Mouse (Mus musculus) cerebellum, postnatal 14 days (tissue): ENCODE measurements around the gene Pitpnc1.

Experiments
- DNase-seq, 2 experiments: peaks; one replicate each; pipeline ENCODE4 v3.0.0; 2021; ENCODE audit warnings: mixed read lengths in 2 of 2

Pitpnc1 gene

DNA sequence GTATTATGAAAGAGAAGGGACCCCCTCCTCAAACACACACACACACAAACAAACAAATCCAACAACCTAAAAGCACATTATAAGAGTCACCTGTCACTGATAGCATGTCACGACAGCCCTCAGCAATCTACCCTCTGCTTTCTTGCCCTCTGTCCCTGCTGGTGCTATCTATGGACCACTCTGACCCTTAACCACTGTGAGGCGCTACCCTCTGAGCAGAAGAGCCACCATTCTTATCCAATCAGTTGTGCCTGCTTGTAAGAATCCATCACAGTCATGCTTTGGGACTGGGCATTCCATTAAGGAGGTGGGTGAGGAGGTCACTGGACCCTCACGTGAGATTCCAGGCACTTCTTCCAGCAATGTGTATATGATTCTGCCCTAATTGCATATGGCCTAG, 194.2 kb downstream of the Pitpnc1 start:
- peak in 1 of 2 experiments; percentile 54 for DNase-seq

DNA sequence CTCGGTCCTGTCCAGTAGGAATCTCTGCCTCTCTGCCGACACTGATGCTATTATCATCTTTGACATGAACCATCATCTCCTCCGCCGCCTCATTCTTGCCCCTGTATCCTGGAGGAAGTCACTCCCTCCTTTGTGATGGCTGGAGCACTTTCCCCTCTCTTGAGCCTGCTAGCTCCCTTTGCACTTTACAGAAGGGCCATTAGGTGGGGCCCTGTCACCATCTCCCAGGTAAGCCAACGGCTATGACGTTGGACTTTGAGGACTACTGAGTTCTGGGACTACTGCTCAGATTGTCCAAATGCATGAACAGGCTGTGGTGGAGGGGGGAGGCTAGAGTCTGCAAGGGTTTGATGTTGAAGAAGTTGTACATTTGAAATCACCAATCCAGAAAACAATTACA, 194.6 kb downstream of the Pitpnc1 start:
- peak; percentile 83 to 86 for DNase-seq

DNA sequence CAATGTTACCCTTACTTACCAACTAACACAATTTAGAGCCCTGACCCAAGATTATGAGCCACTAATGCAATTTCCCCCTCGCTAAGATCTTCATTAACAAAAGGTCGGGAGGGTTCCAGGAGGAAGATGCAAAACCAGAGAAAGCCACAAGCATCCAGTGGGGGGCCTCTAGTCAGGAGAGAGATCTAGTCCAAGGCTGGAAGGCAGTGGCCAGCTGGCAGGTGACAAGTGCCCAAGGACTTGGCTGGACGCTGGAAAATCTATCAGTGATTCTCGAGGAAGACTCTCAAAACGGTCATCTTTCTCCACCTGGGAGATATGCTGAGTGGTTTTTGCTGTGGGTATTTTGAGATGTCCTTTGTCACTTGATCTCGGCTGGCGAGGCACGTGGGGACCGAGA, 196.3 kb downstream of the Pitpnc1 start:
- DNase-seq = peak; percentile 71 to 76

DNA sequence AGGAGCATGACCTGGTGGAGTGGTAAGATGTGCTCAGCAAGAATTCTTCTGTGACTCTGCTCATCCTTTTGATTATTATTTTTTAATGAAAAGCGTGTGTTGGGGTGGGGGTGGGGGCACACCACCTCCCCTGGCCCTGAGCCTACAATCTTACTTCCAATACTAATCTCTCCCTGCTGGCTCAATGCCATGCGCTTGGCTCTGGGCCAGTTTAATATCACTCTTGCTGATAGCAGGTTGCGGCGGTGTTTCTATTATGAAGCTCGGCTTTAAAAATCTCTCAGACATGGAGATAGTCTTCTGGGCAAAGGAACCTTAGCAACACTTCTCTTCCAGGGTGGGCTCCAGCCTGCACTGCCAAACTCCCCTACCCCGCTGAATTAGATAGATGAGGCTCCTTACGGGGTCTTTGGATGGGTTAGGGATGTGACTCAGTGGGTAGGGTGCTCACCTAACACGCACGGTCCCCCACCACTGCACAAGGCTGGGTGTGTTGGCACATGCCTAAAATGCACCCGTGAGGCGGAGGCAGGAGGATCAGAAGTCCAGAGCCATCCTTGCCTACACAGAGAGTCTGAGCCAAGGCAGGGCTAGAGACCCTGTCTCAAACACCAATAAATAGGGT, 198.0 kb downstream of the Pitpnc1 start:
- peak; percentile 83 to 92 for DNase-seq

DNA sequence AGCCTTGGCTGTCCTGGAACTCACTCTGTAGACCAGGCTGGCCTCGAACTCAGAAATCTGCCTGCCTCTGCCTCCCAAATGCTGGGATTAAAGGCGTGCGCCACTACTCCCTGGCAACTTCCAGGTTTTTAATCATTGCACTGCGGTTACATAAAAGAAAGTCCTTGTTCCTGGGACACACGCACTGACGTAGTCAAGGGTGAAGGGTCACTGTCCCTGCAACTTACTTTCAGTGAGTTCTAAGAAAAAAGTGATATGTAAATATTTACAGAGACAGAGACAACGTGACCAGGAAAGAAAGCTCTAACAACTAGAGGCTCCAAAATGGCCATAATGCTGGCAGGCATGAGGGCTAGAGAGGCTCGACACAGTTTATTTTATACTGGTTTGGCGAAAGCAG, 199.9 kb downstream of the Pitpnc1 start:
- no peak for DNase-seq

DNA sequence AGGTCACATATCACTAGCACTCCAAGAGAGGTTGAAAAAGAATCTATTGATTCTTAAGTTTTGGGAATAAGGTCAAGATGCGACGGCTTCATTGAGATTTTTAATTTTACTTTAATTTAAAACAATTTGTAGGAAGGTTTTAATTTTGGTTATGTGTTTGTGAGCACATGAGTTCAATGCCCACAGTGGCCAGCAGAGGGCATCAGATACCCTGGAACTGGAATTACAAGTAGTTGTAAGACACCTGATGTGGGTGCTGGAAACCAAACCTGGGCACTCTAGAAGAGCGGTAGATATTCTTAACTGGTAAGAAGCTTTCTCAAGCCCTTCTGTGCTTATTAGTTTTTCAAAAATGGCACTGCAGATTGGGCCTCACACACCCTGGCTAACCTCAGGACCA, 203.0 kb downstream of the Pitpnc1 start:
- DNase-seq = peak in 1 of 2 experiments; percentile 40

DNA sequence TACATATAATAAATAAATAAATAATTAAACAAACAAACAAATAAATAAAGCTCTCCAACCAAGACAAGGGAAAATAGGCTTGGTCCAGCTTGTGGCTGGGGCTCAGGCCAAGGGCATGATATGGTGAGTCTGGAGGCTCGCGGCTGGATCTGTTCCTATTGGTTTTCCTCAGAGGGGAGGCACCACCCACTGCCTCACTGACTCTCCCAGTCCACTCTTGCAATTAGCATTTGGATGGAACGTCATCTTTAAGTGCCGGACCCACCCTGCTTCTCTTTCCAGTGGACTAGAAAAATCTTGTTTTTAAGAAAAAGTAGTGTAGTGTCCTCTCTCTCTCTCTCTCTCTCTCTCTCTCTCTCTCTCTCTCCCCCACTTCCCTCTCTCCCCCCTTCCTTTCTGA, 204.6 kb downstream of the Pitpnc1 start:
- DNase-seq = no peak

DNA sequence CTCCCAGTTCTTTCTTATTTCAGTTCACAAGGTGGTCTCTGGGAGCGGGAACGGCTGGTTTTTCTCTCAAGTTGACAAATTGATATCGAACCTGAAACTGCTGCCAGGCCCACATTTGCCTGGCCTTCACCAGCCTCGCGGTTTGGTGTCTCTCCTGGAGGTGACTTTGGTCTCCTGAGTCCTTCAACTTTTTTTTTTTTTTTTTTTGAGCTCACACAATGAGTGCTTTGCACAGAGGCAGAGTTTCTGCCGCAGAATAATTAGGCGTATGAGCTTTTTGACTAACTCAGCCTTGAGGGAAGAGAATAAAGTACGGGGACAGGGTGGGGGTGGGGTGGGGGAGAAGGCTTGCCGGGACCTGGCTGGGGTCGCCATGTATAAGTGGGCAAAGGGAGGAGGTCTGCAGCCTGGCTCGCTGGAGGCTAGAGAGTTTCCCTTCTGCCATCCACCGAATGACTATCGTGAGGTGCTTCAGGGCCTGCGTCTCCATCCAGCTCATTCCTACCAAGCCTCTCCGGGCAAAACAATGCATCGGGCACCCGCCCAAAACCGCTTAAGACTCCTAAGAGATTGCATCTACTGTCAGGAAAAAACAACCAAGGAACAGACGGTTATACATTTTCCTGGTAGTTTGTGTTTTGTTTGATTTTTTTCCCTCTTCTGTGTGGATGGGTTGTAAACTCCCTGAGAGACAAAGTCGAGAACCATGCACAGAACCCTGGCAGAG, 205.4 kb downstream of the Pitpnc1 start:
- DNase-seq = no peak

DNA sequence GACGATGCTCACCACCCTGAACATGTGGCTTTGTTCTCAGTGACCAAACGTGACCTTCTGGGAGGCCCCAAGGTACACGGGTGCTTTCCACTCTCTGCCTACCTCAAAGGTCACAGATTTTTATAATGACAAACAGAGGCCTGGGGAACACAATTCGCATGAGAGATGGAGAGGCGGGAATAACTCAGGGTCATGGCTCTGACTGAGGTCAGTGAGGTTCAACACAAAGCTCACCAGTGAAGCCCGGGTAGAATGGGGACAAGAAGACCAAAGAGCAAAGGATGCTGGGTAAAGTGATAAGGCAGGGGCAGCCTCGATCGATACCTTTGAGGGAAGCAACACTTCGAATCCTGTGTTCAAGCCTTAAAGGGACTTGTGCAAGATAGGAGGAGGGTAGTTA, 206.7 kb downstream of the Pitpnc1 start:
- no peak for DNase-seq

DNA sequence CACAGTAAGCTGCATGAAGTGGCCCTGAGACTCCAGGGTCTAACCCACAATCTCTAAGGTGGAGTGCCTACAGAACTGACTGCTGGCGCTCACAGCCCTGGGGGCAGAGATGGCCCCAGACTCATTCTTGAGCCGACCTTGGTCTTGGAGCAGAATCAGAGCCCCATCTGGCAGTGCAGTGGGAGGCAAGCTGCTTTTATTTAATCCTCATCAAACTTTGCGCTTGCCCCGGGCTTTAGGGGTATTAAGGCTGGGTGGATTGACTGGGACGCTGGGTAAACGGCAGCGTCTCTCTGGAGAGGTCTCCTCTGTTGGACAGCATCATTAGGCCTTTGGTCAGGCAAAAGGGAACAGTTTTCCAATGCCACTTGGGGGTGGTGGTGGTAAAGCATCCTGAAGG, 211.1 kb downstream of the Pitpnc1 start:
- no peak for DNase-seq

DNA sequence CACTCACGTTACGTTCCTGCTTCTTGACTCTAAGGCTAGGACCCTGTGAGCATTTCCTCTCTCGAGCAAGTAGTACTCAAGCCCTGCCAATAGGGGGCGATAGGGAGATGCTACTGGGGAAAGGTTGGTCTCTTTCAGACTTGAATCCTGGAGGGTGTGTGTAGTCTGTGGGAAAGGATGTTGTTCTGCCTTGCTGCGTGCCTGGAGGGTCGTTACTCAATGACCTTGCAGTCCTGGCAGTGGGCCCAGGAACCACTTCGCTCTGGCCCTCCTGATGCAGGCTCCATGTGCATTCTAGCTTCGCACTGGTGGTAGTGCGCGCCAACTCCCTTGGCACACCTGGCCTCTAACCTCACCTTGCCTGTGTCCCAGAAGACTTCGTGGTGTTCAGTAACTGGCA, 215.3 kb downstream of the Pitpnc1 start:
- peak; percentile 38 to 66 for DNase-seq

DNA sequence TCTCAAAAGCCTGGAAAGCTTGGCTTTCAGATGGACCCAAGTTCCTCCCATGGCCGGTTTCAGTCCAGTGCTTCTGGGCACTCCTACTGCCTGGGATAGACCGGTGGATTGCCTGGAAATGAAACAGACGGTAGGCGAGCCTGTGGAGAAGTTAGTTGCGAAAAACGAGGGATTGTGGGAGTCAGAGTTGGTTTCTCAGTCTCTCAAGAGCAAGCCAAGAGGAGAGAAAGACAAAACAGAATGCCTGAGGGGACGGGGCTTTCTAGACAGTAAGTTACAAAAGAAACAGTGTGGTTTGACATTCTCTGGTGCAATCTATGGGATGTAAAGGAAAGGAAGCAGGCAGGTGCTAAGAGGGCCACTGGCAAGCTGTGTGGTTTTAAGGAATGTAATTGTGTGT, 216.3 kb downstream of the Pitpnc1 start:
- no peak for DNase-seq

DNA sequence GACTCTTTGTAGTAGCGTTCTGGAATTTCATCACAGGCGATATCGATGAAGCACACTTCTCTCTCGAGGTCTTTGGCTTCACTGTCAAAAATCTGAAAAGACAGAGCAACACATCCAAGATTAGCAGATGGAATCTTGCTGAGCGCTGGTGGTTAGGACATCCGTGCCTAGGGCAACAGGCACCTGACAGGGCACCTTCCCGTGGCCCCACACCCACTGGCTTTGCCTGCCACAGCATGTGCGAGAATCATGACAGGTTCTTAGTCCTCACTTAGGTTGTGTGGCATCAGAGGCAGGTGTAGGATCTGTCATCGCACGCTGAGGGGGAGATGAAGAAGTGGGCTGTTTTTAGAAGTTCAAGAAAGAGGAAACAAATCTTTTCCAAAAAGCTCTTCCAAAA, 218.5 kb downstream of the Pitpnc1 start:
- peak; percentile 46 to 69 for DNase-seq

DNA sequence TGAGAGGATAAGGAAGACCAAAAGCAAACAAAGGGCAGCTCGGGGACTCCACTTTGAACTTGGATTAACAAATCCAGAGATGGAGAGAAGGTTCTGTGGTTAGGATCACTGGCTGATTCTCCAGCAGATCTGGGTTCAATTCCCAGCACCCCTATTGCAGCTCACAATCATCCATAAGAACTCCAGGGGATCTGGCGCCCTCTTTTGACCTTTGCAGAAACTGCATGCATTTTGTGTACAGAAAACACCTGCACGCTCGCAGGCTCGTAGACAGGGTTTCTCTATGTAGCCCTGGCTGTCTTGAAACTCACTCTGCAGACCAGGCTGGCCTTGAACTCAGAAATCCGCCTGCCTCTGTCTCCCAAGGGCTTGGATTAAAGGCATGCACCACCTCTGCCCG, 219.0 kb downstream of the Pitpnc1 start:
- no peak for DNase-seq

DNA sequence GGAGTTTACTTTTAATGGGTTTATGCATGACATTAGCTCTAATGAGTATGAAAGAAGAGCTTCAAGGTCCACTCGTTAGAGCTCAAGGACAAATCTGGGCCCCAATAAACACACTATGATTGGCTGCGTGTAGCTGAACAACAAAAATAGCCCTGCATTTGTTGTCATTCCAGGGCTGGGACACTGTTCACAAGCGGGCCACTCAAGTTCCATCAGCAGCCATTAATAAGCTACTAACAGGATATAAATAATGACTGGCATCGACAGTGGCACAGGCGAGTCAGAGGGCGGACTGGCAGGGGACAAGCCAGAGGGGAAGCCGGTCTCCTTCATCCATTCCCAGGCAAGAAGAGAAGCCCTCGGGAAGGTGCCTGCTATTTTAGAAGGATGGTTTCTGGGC, 219.6 kb downstream of the Pitpnc1 start:
- no peak for DNase-seq

DNA sequence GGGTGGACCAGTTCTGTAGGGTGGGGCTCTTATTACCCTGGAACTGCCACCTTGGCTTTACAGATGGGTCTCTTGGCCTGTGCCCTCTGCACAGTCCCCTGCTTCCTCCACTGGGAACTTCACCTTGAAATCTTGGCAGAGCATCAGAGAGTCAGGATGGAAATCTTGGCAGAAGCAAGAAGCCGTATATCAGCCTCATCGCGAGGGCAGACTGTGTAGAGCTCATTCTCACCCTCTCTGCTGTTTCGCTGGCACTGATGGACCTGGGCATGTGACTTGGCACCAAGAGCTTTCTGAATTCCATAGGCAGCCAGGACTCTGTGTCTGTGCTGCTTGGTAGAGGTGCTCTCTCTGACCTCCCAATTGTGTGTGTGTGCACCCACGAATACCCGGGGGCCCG, 221.7 kb downstream of the Pitpnc1 start:
- DNase-seq = peak; percentile 87 to 91

DNA sequence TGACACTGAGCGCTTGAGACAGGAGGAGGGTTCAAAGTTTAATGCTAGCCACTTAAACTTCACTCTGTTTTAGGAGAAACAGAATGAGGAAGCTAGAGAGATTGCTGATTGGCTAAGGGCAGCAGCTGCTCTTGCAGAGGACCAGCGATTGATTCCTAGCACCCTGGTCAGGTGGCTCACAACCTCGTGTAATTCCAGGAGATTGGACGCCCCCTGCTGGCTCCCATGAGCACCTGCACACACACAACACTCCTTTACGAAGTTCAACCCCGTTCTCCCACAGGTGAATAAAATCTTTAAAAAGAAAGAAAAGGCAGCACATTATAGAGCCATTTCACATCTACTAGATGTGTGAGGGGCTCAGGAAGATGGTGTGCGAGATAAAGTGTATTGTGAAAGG, 224.8 kb downstream of the Pitpnc1 start:
- no peak for DNase-seq

DNA sequence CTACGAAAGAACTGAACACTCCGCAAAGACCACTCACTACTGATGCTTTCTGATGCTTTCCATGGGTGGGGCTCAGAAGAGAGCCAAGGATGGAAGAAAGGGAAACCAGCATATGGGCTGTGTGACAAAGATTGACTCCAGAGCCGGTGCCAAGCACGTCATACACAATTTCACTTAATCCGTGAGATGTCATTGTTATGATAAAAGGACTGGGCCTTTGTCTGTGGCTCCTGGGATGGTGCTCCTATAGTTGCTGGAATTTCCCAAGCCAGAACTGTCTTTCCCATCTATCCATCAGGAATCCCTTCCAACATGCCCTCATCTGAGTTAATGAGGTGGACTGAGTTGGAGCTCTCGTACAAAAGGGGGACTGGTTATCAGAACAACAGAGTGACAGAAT, 227.4 kb downstream of the Pitpnc1 start:
- no peak for DNase-seq

DNA sequence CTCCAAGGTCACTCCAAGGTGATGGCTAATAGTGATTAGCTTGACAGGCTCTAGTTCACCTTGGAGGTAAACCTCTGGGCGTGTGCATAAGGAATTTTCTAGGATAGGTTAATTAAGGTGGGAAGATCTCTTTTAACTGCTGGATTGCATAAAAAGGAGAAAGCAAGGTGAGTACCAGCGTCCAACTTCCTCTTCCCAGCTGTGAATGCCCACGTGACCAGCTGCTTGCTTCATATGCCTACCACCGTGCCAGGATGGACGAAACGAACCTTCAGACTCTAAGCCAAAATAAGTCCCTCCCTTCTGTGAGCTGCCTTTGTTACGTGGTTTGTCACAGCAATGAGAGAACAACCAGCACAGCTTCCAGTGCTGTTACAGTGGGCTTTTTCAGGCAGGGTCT, 228.8 kb downstream of the Pitpnc1 start:
- no peak for DNase-seq

DNA sequence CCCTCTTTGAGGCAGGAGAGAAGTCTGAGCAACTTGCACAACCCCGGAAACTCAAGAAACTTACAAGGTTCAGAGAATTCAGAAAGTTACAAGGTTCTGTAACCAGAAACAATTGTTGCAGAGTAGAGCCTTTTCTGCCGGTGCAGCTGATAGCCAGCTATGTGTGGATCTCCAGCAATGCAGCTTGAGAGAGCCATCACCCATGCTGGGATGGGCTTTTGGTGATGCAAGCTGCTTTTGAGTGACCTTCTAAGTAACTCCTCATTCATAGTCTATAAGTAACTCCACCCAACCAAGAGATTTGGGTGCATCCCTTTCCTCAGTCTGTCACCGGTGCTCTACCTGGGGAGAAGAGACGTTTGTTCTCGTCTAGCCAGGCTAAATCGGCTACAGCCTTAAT, 232.0 kb downstream of the Pitpnc1 start:
- no peak for DNase-seq

DNA sequence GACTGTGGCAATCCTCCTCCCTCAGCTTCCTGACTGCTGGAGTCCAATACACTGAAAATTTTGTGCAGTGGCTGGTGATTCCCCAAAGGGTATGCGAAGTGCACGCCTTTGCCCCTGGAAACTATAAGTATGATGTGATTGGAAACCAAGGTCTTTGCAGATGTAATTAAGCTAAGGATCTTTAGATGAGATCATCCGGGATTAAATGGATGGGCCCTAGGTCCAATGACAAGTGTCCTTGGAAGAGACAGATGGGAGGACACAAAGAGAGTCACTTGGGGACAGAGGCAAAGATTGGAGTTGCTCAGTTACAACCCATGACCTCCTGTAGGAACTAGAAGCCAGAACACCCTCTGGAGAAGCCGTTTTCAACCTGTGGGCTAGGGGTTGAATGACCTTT, 233.0 kb downstream of the Pitpnc1 start:
- DNase-seq = no peak

DNA sequence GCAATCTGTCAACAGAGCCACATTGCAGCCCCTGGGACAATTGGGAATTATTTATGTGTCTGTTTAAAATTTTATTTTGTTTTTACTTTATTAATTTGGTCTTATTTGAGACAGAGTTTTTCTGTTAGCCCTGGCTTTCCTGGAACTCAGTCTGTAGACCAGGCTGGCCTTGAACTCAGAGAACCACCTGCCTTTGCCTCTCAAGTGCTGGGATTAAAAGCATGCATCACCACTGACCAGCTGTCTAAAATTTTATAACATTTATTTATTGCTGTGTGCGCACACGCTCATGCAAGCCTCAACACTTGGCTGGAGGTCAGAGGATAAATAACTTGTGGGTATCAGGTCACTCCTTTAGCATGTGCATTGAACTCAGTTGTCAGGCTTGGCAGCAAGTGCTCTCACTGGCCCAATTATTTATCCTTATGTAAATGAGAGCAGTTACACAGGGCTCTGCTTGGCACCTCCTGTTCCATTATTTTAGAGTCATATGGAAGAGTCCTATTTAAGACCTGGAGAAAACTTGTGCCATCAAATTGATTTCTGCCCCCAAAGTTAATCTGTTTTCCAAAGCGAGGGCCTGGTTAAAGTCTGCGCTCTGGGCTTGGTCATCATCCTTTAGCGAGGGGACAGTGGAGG, 237.1 kb downstream of the Pitpnc1 start:
- DNase-seq = no peak

DNA sequence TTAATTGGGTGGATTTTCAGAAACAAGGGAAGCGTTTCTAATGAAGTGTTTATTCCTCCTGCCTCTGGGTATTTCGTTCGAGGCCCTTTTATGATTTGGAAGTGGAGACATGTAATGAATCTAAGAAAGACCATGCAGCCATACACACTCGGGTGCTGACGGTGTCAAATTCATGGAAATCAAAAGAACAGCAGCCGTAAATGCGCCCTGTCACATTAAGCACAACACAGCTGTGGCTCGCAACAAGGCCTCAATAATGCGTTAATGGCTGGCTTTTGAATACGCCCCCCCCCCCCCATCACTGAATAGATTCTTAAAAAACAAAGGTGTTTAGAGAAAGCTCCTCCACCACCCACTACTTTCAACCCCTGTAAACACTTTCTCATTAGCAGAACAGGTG, 240.4 kb downstream of the Pitpnc1 start:
- DNase-seq = no peak

DNA sequence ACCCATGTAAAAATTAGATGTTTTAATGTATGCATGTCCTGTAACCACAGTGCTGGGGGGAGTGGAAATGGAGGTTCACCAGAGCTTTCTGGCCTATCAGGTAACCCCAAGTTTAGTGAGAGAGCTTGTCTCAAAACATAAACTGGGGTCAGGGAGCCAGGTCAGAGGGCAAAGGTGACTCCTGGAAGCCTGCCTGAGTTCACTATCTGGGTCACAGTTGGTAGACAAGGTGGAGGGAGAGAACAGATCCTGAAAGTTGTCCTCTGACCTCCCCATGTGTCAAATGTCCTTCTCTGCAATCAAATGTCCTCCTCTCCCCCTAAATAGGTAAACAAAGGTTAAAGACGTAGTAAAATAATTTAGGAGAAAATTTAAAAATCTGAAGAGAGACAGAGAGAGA, 244.1 kb downstream of the Pitpnc1 start:
- DNase-seq = no peak
